Mouse (Mus musculus) megakaryocyte, embryonic 14.5 days (primary cell): Measurements from ENCODE around the gene Dgkg.

Experiments
- FLI1 ChIP-seq: IDR thresholded peaks from 2 replicates; pipeline ENCODE4 v1.6.1; 2012; ENCODE audit warnings: low read length, inconsistent platforms, mixed read lengths
- GATA1 ChIP-seq: IDR thresholded peaks from 3 replicates; pipeline ENCODE4 v1.6.1; 2012; ENCODE audit warnings: mixed read lengths, low read length, inconsistent platforms, borderline replicate concordance

- no peak for TF ChIP-seq GATA1
- TF ChIP-seq FLI1 = no peak
Observed at GRCm38 (mm10) chr16:22439499-22440177, 217.4 kb downstream of the Dgkg start, which contains the start of gene Etv5.
